In genomic region chr11:86232446-86232845, GRCm38 (mm10) we compare ENCODE assay signal across 28 mouse cellular contexts. TPM values are rescaled to one million over a fixed set of nuclear protein-coding genes. Genes with fewer than 3 reads are reported as not detected.
DNase-seq lines count a peak whose midpoint lies in the region; ATAC-seq and TF ChIP-seq lines count a peak whose summit lies in the region.
"Had no signal": no experiment of that assay in that cellular context is flagged by ENCODE, and none has a peak within 500 bp of the region (broad histone marks: within the 10 kb centered on the region; RNA-seq: fewer than 3 reads in every experiment).

No protein-coding gene starts in this region.

- WGBS in lung, postnatal 0 days: 65% methylated on average over 4 of the region's 4 CpGs
- 91% methylated on average over 4 of the region's 4 CpGs for WGBS in forebrain, embryonic 13.5 days

- no peaks in the 10 kb centered on the region for H3K9me3 ChIP-seq in lung, postnatal 0 days (ENCODE audit: low read length)
- no peaks in the 10 kb centered on the region for H3K9me3 ChIP-seq in forebrain, embryonic 13.5 days (replicated peaks)
- H3K9me3 ChIP-seq: embryonic facial prominence, embryonic 10.5 days; embryonic facial prominence, embryonic 15.5 days; forebrain, embryonic 12.5 days; heart, embryonic 10.5 days; heart, embryonic 15.5 days; hindbrain, embryonic 13.5 days; limb, embryonic 10.5 days; limb, embryonic 15.5 days; midbrain, embryonic 10.5 days; midbrain, embryonic 15.5 days; neural tube, embryonic 15.5 days; stomach, embryonic 15.5 days had no signal

- peak; percentile 37 for DNase-seq in lung, postnatal 0 days (ENCODE audit: low spot score)
- DNase-seq in lung, adult 18-20 months: no peak
- peak; percentile 53 to 67 for DNase-seq in kidney, adult 8-10 months
- peak; percentile 49 to 74 for DNase-seq in kidney, postnatal 25 days
- no peak for DNase-seq in left cerebral cortex, adult 2 months (ENCODE audit: extremely low spot score in 1 of 2, low spot score in 2 of 2)
- DNase-seq in left cerebral cortex, postnatal 14 days (ENCODE audit: low spot score in 2 of 2): no peak
- DNase-seq: cerebellum, adult 2 months; cerebellum, postnatal 14 days; gastrocnemius, postnatal 14 days; lung, embryonic 14.5 days; retina, postnatal 1 day; right cerebral cortex, postnatal 14 days had no signal

- no peak for ATAC-seq in lung, postnatal 0 days
- no peak for ATAC-seq in forebrain, embryonic 13.5 days
- ATAC-seq: intestine, embryonic 16.5 days; midbrain, embryonic 15.5 days had no signal

- TF ChIP-seq CTCF in lung, postnatal 0 days (IDR thresholded peaks at IDR 0.05): no peak
- TF ChIP-seq CTCF in left cerebral cortex, adult 2 months (IDR thresholded peaks at IDR 0.05): no peak

- H3K4me2 ChIP-seq in lung, postnatal 0 days (replicated peaks; ENCODE audit: low read depth, low read length): no peak overlapping the region
- H3K4me2 ChIP-seq in forebrain, embryonic 13.5 days: no peak overlapping the region
- H3K4me2 ChIP-seq: embryonic facial prominence, embryonic 15.5 days; forebrain, embryonic 12.5 days; heart, embryonic 15.5 days; hindbrain, embryonic 13.5 days; limb, embryonic 15.5 days; lung, embryonic 14.5 days; midbrain, embryonic 15.5 days; neural tube, embryonic 15.5 days; stomach, embryonic 15.5 days had no signal

- H3K4me1 ChIP-seq in lung, postnatal 0 days (ENCODE audit: insufficient read depth, low read depth, low read length): no peaks in the 10 kb centered on the region
- no peaks in the 10 kb centered on the region for H3K4me1 ChIP-seq in forebrain, embryonic 13.5 days
- H3K4me1 ChIP-seq: embryonic facial prominence, embryonic 10.5 days; embryonic facial prominence, embryonic 15.5 days; forebrain, embryonic 12.5 days; heart, embryonic 10.5 days; heart, embryonic 15.5 days; hindbrain, embryonic 13.5 days; limb, embryonic 10.5 days; limb, embryonic 15.5 days; midbrain, embryonic 10.5 days; midbrain, embryonic 15.5 days; neural tube, embryonic 15.5 days; stomach, embryonic 15.5 days had no signal

- intact Hi-C loops in left cerebral cortex, adult 2 months (cut with DNase I): no loop called here
- intact Hi-C loops in left cerebral cortex, postnatal 14 days (cut with DNase I): no loop called here

- no peak for TF ChIP-seq EP300 in lung, postnatal 0 days (IDR thresholded peaks at IDR 0.05)

- H3K36me3 ChIP-seq in lung, postnatal 0 days (ENCODE audit: insufficient read depth, low read length): no peaks in the 10 kb centered on the region
- peaks cover 64% of the 10 kb centered on the region for H3K36me3 ChIP-seq in forebrain, embryonic 13.5 days (ENCODE audit: poor library complexity, severe bottlenecking)

- no peaks in the 10 kb centered on the region for H3K27me3 ChIP-seq in lung, postnatal 0 days (replicated peaks; ENCODE audit: insufficient read depth, low read length)
- H3K27me3 ChIP-seq in forebrain, embryonic 13.5 days: no peaks in the 10 kb centered on the region
- H3K27me3 ChIP-seq: embryonic facial prominence, embryonic 15.5 days; forebrain, embryonic 12.5 days; heart, embryonic 15.5 days; hindbrain, embryonic 13.5 days; limb, embryonic 15.5 days; midbrain, embryonic 15.5 days; neural tube, embryonic 15.5 days; stomach, embryonic 15.5 days had no signal

- no peak overlapping the region for H3K4me3 ChIP-seq in lung, postnatal 0 days (ENCODE audit: low read depth, low read length)
- H3K4me3 ChIP-seq in left cerebral cortex, adult 2 months: no peak overlapping the region
- no peak overlapping the region for H3K4me3 ChIP-seq in forebrain, embryonic 13.5 days
- H3K4me3 ChIP-seq: embryonic facial prominence, embryonic 10.5 days; embryonic facial prominence, embryonic 15.5 days; forebrain, embryonic 12.5 days; heart, embryonic 10.5 days; heart, embryonic 15.5 days; hindbrain, embryonic 13.5 days; layer of hippocampus, adult 2 months; limb, embryonic 10.5 days; limb, embryonic 15.5 days; midbrain, embryonic 10.5 days; midbrain, embryonic 15.5 days; neural tube, embryonic 15.5 days; stomach, embryonic 15.5 days had no signal

- no peak overlapping the region for H3K27ac ChIP-seq in lung, postnatal 0 days (ENCODE audit: low read length)
- no peak overlapping the region for H3K27ac ChIP-seq in left cerebral cortex, adult 2 months
- no peak overlapping the region for H3K27ac ChIP-seq in forebrain, embryonic 13.5 days
- H3K27ac ChIP-seq: embryonic facial prominence, embryonic 10.5 days; embryonic facial prominence, embryonic 15.5 days; forebrain, embryonic 12.5 days; heart, embryonic 10.5 days; heart, embryonic 15.5 days; hindbrain, embryonic 13.5 days; layer of hippocampus, adult 2 months; limb, embryonic 10.5 days; limb, embryonic 15.5 days; liver, embryonic 14.5 days; midbrain, embryonic 10.5 days; midbrain, embryonic 15.5 days; neural tube, embryonic 15.5 days; stomach, embryonic 15.5 days had no signal

- no peak overlapping the region for H3K9ac ChIP-seq in lung, postnatal 0 days (replicated peaks; ENCODE audit: low read depth)
- H3K9ac ChIP-seq in forebrain, embryonic 13.5 days: no peak overlapping the region
- H3K9ac ChIP-seq: embryonic facial prominence, embryonic 15.5 days; forebrain, embryonic 12.5 days; heart, embryonic 15.5 days; hindbrain, embryonic 13.5 days; limb, embryonic 15.5 days; liver, embryonic 14.5 days; lung, embryonic 14.5 days; midbrain, embryonic 15.5 days; neural tube, embryonic 15.5 days; stomach, embryonic 15.5 days had no signal

RNA-seq across cellular contexts. Expression of gene Ints2, which starts 24.9 kb away (rescaled TPM):
- polyA plus RNA-seq in lung, postnatal 0 days (2015; fragmentation: Nextera tagmentation; extraction: Ambion mirVana): 5.1 and 5.9 TPM in 2 replicates
- 10 to 100 TPM; 25.3 to 27.6 TPM for total RNA-seq in left cerebral cortex, adult 2 months (2021)
- 34.2 and 37.5 TPM in 2 replicates for polyA plus RNA-seq in forebrain, embryonic 13.5 days (2015; fragmentation: Nextera tagmentation; extraction: Ambion mirVana)
- 10 to 100 TPM; 23.4 to 26.3 TPM for total RNA-seq in left cerebral cortex, postnatal 14 days (2021)

RNA-seq across cellular contexts. Expression of gene Brip1, which starts 31.5 kb away (rescaled TPM):
- polyA plus RNA-seq in lung, postnatal 0 days (2015; fragmentation: Nextera tagmentation; extraction: Ambion mirVana): 0.79 and 1.7 TPM in 2 replicates
- under 1 TPM; 0.12 to 0.20 TPM for total RNA-seq in left cerebral cortex, adult 2 months (2021)
- polyA plus RNA-seq in forebrain, embryonic 13.5 days (2015; fragmentation: Nextera tagmentation; extraction: Ambion mirVana): 6.1 and 7.6 TPM in 2 replicates
- total RNA-seq in left cerebral cortex, postnatal 14 days (2021): 1 to 10 TPM in 1 of 2 experiments, under 1 TPM in 1; 0.40 to 1.6 TPM

Comparison
In these comparisons a context has a peak if more than half of its experiments do, and no peak if none do; other contexts are left out.
1. DNase-seq: peak in lung, postnatal 0 days (single experiment), kidney, adult 8-10 months (2 of 2) and kidney, postnatal 25 days (2 of 2); none in lung, adult 18-20 months (0 of 2), left cerebral cortex, adult 2 months (0 of 2) and left cerebral cortex, postnatal 14 days (0 of 2).